Mouse (Mus musculus) kidney, adult 2 months (tissue): ENCODE measurements at regions not wholly inside any gene's neighbourhood (a gene's known extent, or its start where the extent isn't known, plus 50 kb on each side); places are given as distances from the start of the nearest gene placed in this dataset.

Source experiments
- CTCF ChIP-seq: fragments of 200-500 bp; conservative IDR thresholded peaks from 2 replicates; pipeline ENCODE4 v1.5.1; 2011; ENCODE audit warnings: low read depth, mild to moderate bottlenecking, control low read depth, low read length, moderate library complexity, mixed read lengths; ENCODE audit not compliant: insufficient read depth, insufficient read length
- POLR2A ChIP-seq: fragments of 200-500 bp; IDR thresholded peaks from one replicate; pipeline ENCODE4 v1.6.1; 2011; ENCODE audit warnings: low read depth, low read length, control low read depth

DNA sequence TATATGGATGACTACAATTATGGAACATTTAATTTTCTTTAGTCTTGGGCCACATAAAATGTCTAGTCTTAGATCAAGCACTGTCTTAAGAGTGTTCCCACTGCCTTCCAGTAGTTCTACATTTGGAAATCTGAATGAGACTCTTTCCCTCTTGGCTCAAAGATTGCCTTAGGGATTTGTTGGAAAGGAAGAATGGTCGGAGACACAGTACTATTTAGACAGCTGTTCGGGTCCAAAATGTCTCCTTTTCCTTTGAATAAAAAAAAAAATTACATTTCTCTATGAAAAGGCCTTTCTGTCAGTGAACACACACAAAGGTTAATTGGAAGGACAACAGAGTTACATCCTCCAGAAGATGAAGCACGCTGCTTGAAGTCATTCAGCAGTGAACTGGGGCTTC is 1173.8 kb downstream of the Sorcs3 start:
- no peak for TF ChIP-seq POLR2A
- TF ChIP-seq CTCF: no peak
